Mouse (Mus musculus): Measurements from ENCODE around the gene Dnajc15.
"Not testable (repeated sequence)": the region's sequence is repeated elsewhere in the genome, so short reads cannot be mapped to it uniquely, and the experiment has no call there.

The Dnajc15 gene

DNA sequence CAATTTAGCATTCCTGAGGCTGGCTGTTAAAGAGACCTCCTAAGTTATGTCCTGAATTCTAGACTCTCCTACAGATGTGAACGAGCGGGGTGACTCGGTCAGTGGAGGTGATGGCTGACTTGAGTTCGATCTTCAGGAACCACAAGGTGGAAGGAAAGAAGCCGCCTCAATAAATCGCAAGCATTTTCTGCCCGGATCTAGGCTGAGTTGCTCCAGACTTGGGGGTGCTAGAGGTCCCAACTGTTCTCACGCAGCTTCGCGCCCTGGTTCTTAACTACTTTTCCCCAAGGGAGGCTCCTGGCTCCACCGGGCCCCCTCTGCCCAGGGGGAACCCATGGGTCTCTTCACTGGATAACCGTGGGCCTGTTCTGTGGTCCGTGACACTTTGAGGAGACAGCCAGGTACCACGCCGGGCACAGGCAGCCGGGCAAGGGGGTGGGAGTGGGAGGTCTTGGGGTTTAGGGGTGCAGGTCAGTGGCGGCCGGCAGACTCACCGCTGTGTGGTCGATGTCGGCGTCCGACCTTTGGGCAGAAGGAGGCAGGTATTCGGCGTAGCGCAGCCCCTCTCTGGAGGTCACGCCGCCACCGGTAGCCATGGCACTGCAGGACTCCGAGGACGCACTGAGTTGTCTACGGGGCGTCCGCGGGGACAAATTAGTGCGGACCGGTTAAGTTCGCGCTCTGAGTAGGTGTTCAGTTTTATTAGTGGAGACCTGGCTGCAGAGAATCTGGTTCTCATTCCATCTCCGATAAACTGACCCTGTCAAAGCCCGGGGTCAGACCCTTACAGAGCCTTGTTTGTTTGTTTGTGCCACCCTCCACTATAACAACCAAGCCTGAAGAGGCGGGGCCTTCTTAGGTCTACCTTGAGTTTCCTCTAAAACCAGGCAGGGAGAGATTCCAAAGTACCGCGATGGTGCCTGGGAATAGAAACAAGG lies at the start of gene Dnajc15:
TSS of gene Dnajc15 (minus strand) at position 822 of the 938 bp plus-strand sequence.
- DNase-seq (ENCODE audit: low spot score in 2 of 2) = peak; percentile 82 to 93

GRCm38 (mm10) chr14:77923076-77923865 lies 48.3 kb upstream of the Dnajc15 start:
- no peak for DNase-seq (ENCODE audit: low spot score in 2 of 2)

DNA sequence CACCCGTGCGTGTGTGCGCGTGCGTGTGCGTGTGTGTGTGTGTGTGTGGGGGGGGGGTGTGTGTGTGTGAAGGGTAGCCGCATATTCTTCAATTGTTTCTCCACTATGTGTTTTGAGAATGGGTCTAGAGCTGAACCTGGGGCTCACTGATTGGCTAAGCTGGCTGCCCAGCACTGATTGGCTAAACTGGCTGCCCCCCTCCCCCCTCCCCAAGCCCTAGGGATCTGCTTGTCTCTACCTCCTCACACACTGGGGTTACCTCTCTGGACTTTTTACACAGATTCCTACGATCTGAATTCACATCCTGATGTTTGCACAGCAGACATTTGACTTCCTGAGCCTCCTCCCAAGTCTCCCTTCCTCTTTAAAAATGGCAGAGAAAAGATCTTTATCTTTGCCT lies 46.7 kb upstream of the Dnajc15 start:
- no peak for DNase-seq (ENCODE audit: low spot score in 2 of 2)

GRCm38 (mm10) chr14:77915776-77916175 lies 40.9 kb upstream of the Dnajc15 start:
- DNase-seq (ENCODE audit: low spot score in 2 of 2) = no peak

- no peak for DNase-seq (ENCODE audit: low spot score in 2 of 2)
Measured at GRCm38 (mm10) chr14:77906586-77906985, 31.7 kb upstream of the Dnajc15 start.

GRCm38 (mm10) chr14:77905466-77905865 lies 30.5 kb upstream of the Dnajc15 start:
- no peak for DNase-seq (ENCODE audit: low spot score in 2 of 2)

GRCm38 (mm10) chr14:77904171-77904762 lies 29.3 kb upstream of the Dnajc15 start, which contains the start of gene Epsti1:
Gene Epsti1, plus strand, starts transcription at chr14:77904239.
- DNase-seq (ENCODE audit: low spot score in 2 of 2) = peak; percentile 25 to 63

DNA sequence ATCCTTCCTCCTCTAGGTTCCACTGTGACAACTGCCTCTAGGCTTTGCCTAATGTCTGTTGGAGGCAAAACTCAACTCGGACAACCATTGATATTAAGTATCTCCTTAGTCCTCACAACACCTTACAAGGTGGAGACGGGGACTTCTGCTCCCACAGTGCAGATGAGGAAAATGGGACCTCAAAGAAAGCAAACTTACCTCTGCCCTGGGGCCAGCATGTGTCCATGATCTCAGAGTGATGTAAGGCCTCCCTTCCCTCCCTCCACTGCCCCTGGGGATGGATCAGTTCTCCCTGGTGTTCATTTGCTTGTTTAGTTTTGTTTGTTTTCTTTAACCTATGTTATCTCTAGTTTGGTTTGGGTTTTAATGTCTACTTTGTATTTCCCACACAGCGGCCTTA lies 27.6 kb upstream of the Dnajc15 start:
- DNase-seq (ENCODE audit: low spot score in 2 of 2) = no peak

GRCm38 (mm10) chr14:77895951-77896350 lies 21.0 kb upstream of the Dnajc15 start:
- DNase-seq (ENCODE audit: low spot score in 2 of 2) = no peak

- no peak for DNase-seq (ENCODE audit: low spot score in 2 of 2)
Measured at GRCm38 (mm10) chr14:77889911-77890310, 15.0 kb upstream of the Dnajc15 start.

- DNase-seq (ENCODE audit: low spot score in 2 of 2) = no peak
Measured at GRCm38 (mm10) chr14:77886941-77887340, 12.0 kb upstream of the Dnajc15 start.

DNA sequence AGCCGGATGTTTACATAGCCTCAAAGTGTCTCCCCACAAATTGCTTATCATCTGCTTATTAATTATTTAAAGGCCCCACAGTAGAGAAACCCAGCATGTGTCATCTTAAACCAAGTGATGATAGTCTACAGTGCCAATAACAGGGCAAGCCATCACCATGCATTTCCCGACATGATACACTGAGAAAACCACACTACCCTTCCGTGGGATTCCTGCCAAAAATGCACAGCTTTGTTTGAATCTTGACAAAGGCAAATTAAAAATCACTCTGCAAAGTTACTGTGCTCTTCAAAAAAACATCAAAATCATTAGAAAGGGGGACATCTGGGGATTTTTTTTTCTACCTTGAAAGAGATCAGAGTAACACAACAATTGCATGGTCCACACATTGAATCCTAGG lies 11.5 kb upstream of the Dnajc15 start:
- no peak for DNase-seq (ENCODE audit: low spot score in 2 of 2)

DNA sequence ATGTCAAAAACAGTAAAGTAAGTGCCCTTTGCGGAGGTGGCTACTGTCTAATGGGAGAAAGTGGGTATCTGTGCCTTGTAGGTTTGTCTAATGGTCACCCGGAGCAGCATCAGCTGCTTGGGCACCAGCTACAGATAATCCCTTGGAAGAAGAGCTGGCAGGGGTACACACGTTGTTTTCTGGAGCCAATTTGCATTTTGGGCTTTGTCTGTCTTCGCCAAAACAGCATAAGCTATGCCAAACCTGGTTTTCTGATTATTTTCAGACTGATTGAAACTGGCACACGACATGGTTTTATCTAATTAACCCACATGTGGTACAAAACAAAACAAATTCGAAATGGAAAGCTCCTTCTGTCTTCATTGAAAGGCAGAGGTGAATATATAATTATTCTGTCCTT lies 7.7 kb upstream of the Dnajc15 start:
- no peak for DNase-seq (ENCODE audit: low spot score in 2 of 2)

- DNase-seq (ENCODE audit: low spot score in 2 of 2) = no peak
Measured at GRCm38 (mm10) chr14:77881998-77882397, 7.1 kb upstream of the Dnajc15 start.

GRCm38 (mm10) chr14:77877876-77878275 lies 3.0 kb upstream of the Dnajc15 start:
- not testable (repeated sequence) for DNase-seq (ENCODE audit: low spot score in 2 of 2)

- no peak for DNase-seq (ENCODE audit: low spot score in 2 of 2)
Measured at GRCm38 (mm10) chr14:77876199-77876598, 1.3 kb upstream of the Dnajc15 start.

DNA sequence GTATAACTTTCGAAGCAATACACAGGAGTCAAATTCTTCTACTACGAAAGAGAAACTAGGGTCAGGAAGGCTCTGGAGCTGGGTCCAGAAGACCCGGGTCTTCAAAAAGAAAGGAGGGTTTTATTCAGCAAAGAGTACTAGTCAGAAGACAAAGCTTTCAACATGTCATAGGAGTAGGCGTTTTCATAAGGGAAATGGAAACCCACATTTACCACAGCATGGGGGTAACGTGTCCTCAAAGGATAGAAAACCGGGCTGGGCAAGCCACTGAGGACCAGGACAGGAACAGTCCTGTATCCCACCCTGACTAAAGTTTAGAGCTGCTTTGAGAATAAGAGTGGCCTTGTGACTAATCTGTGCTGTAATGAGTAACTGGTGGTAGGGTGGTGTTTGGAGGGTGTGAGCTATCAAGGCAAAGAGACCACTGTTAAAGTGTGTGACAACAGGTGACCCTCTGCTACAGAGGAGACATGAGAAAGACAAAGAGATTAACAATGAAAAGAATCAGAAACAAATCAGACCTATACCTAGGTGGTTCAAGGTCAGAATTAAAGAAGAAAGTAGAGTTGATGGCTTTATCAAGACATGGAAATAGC lies 3.4 kb downstream of the Dnajc15 start:
- no peak for DNase-seq (ENCODE audit: low spot score in 2 of 2)

- DNase-seq (ENCODE audit: low spot score in 2 of 2) = no peak
Measured at GRCm38 (mm10) chr14:77870926-77871325, 4.0 kb downstream of the Dnajc15 start.

DNA sequence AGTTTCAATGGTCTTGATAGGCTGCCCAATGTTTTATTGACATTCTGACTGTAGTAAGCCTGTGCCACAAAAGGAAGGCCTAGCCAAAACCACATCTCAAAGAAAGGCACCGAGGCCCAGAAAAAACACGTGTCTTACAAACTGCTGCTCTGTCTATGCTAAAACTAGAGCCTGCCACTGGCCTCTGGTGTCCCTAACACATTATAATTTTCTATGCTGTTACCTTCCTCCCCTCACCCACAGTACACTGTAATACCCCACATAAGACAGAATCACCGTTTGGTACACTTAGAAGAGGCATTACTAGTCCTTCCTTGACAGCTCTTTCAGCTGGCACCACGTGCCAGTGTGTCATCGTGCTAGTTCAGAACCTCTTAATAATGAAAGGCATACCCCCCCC lies 7.3 kb downstream of the Dnajc15 start:
- no peak for DNase-seq (ENCODE audit: low spot score in 2 of 2)

GRCm38 (mm10) chr14:77864510-77864909 lies 10.4 kb downstream of the Dnajc15 start:
- no peak for DNase-seq (ENCODE audit: low spot score in 2 of 2)

- no peak for DNase-seq (ENCODE audit: low spot score in 2 of 2)
Measured at GRCm38 (mm10) chr14:77864051-77864450, 10.9 kb downstream of the Dnajc15 start.
